Mouse (Mus musculus) telencephalon, adult 2 months (tissue): Measurements from ENCODE around the gene Pde4c.

ENCODE experiments used
- DNase-seq: peaks from one replicate; pipeline ENCODE4 v3.0.0-alpha.2; 2011; ENCODE audit warnings: low read depth, low spot score

Pde4c gene

GRCm38 (mm10) chr8:70723486-70724210, at the start of gene Pde4c:
Gene Pde4c (plus strand): TSS chr8:70723720.
- no peak for DNase-seq

- no peak for DNase-seq
These were observed 49.4 kb upstream of the Pde4c start for GRCm38 (mm10) chr8:70674109-70674508.

GRCm38 (mm10) chr8:70674716-70675115, 48.8 kb upstream of the Pde4c start:
- DNase-seq, result no peak

GRCm38 (mm10) chr8:70675336-70675735, 48.2 kb upstream of the Pde4c start:
- no peak for DNase-seq

GRCm38 (mm10) chr8:70677451-70678080, 46.0 kb upstream of the Pde4c start:
- DNase-seq, result no peak

GRCm38 (mm10) chr8:70678679-70679078, 44.8 kb upstream of the Pde4c start:
- no peak for DNase-seq

GRCm38 (mm10) chr8:70679404-70679803, 44.1 kb upstream of the Pde4c start:
- no peak for DNase-seq

GRCm38 (mm10) chr8:70680039-70680438, 43.5 kb upstream of the Pde4c start:
- DNase-seq, result no peak

- no peak for DNase-seq
These were observed 42.1 kb upstream of the Pde4c start for GRCm38 (mm10) chr8:70681410-70681809.

- no peak for DNase-seq
These were observed 41.3 kb upstream of the Pde4c start for GRCm38 (mm10) chr8:70682193-70682592.

GRCm38 (mm10) chr8:70682692-70683091, 40.8 kb upstream of the Pde4c start:
- no peak for DNase-seq

- peak; percentile 84 for DNase-seq
These were observed 39.2 kb upstream of the Pde4c start for GRCm38 (mm10) chr8:70684291-70684690.

GRCm38 (mm10) chr8:70687576-70687975, 35.9 kb upstream of the Pde4c start:
- DNase-seq, result no peak

GRCm38 (mm10) chr8:70688136-70688535, 35.4 kb upstream of the Pde4c start:
- no peak for DNase-seq

GRCm38 (mm10) chr8:70689892-70690390, 33.6 kb upstream of the Pde4c start:
- DNase-seq, result no peak

- DNase-seq, result no peak
These were observed 32.3 kb upstream of the Pde4c start for GRCm38 (mm10) chr8:70691230-70691629.

GRCm38 (mm10) chr8:70691727-70692231, 31.7 kb upstream of the Pde4c start:
- no peak for DNase-seq

- no peak for DNase-seq
These were observed 29.9 kb upstream of the Pde4c start for GRCm38 (mm10) chr8:70693636-70694035.

- DNase-seq, result no peak
These were observed 28.1 kb upstream of the Pde4c start for GRCm38 (mm10) chr8:70695318-70696018.

- no peak for DNase-seq
These were observed 27.3 kb upstream of the Pde4c start for GRCm38 (mm10) chr8:70696019-70696885.

- no peak for DNase-seq
These were observed 26.6 kb upstream of the Pde4c start for GRCm38 (mm10) chr8:70696946-70697345.
